Mouse (Mus musculus): Measurements from ENCODE around the gene Ubc. TPM values are rescaled to one million over a fixed set of nuclear protein-coding genes. Genes with fewer than 3 reads are reported as not detected.

The Ubc gene
- polyA plus RNA-seq, 1 experiment from 2014 or later, result 833 TPM

DNA sequence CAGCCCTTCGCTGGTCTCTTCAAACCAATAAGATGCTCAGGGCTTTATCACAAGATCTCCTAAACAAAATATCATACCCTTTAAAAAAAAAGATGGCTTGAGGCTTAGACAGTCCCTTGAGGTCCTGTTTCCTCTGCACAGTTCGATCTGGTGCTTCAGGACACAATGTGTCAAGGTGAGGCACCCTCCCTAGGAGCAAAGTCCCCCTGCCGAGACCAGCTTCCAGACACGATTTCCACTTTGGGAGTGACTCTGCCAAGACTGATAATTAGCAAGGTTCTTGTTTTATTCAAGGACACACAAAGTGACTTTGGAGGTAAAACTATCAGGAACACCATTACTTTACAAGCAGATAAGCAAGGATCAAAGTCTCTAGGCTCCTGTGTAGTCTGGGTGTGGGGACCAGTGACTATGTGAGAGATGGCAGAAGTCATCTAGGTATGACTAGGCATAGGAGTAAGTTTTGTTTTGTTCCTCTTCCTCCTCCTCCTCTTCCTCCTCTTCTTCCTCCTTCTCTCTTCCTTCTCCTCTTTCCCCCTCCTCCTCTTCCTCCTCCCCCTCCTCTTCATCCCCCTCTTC, 25.1 kb downstream of the Ubc start:
- H3K9ac ChIP-seq (ENCODE audit: low read depth, low read length), result no peak overlapping the region
- no peaks in the 10 kb centered on the region for H3K36me3 ChIP-seq (ENCODE audit: control insufficient read depth, insufficient read depth, low read length)
- no peak overlapping the region for H3K4me3 ChIP-seq (ENCODE audit: low read depth, low read length)
- H3K27me3 ChIP-seq (ENCODE audit: control insufficient read depth, insufficient read depth, low read length), result no peaks in the 10 kb centered on the region
- 57% methylated on average over 4 of the region's 4 CpGs for WGBS (ENCODE audit: insufficient replicate concordance)
- 0 out of 2 replicates have a peak, but pooled peaks cover 2% of the 10 kb centered on the region for H3K4me1 ChIP-seq (ENCODE audit: control insufficient read depth, insufficient read depth, low read length)
- peaks cover 2% of the 10 kb centered on the region; the same call in 1 of the 2 replicates for H3K9me3 ChIP-seq (replicated peaks; ENCODE audit: control insufficient read depth, low read length)
- no peak overlapping the region for H3K27ac ChIP-seq (ENCODE audit: low read depth, low read length)
- ATAC-seq (replicated peaks; ENCODE audit: insufficient number of reproducible peaks, low FRiP score, low TSS enrichment), result no peak
- H3K4me2 ChIP-seq, result no peak overlapping the region

DNA sequence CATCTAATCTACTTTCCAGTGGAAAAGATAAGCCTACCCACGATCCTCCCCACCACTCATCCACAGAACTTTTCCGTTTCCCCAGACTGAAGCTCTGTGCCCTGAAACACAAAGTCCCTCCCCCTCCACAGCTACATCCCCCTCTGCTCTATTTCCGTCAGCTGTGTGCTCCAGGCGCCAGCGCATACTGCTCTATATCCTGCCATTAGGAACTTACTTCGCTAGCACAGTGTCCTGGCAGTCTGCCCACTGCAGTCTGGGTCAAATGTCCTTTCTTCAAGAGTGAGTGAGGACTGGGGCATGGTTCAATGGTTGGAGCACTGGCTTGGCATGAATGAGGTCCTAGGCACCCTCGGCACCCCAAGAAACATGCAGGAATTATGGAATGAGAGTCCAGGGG, 26.1 kb downstream of the Ubc start:
- Histone ChIP-seq H3K27me3 (ENCODE audit: control insufficient read depth, insufficient read depth, low read length) (no peaks in the 10 kb centered on the region), H3K27ac (ENCODE audit: low read depth, low read length) (peak overlapping the region; percentile 46; the same call in 1 of the 2 replicates), H3K9ac (ENCODE audit: low read depth, low read length) (no peak overlapping the region), H3K4me2 (no peak overlapping the region), H3K9me3 (replicated peaks; ENCODE audit: control insufficient read depth, low read length) (peaks cover 2% of the 10 kb centered on the region; the same call in 1 of the 2 replicates), H3K4me1 (ENCODE audit: control insufficient read depth, insufficient read depth, low read length) (0 out of 2 replicates have a peak, but pooled peaks cover 2% of the 10 kb centered on the region), H3K4me3 (ENCODE audit: low read depth, low read length) (no peak overlapping the region), H3K36me3 (ENCODE audit: control insufficient read depth, insufficient read depth, low read length) (no peaks in the 10 kb centered on the region)
- 56% methylated on average over 7 of the region's 7 CpGs for WGBS (ENCODE audit: insufficient replicate concordance)
- no peak; the same call in 1 of the 2 replicates for ATAC-seq (replicated peaks; ENCODE audit: insufficient number of reproducible peaks, low FRiP score, low TSS enrichment)

DNA sequence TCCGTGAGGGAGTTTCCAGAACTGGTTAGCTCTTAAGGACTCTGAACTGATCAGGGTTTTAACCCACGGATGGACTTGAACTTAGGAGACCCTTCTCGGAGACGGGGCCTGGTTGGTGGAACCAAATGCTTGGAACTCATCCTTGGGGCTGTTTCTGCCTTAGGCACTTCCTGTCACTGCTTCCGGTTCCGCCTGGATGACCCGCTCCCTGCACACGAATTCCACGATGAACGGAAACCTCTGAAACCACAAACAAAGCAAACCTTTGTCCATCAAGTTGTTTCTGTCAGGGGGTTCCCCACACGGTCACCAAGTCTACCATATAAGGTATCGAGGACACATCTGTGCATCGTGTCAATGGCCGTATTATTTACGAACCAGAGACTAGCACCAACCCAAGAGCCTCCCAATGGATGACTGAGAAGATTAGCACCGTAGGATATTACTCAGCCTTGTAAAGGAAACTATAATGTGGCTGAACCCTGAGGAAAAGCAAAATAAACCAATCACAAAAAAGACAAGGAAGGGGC, 29.0 kb downstream of the Ubc start:
- ATAC-seq (replicated peaks; ENCODE audit: insufficient number of reproducible peaks, low FRiP score, low TSS enrichment), result no peak
- peaks cover 2% of the 10 kb centered on the region; the same call in 1 of the 2 replicates for H3K9me3 ChIP-seq (replicated peaks; ENCODE audit: control insufficient read depth, low read length)
- H3K27ac ChIP-seq (ENCODE audit: low read depth, low read length), result no peak overlapping the region
- no peaks in the 10 kb centered on the region for H3K27me3 ChIP-seq (ENCODE audit: control insufficient read depth, insufficient read depth, low read length)
- H3K4me2 ChIP-seq, result no peak overlapping the region
- H3K36me3 ChIP-seq (ENCODE audit: control insufficient read depth, insufficient read depth, low read length), result no peaks in the 10 kb centered on the region
- H3K9ac ChIP-seq (ENCODE audit: low read depth, low read length), result no peak overlapping the region
- H3K4me1 ChIP-seq (ENCODE audit: control insufficient read depth, insufficient read depth, low read length), result 0 out of 2 replicates have a peak, but pooled peaks cover 2% of the 10 kb centered on the region
- 74% methylated on average over 16 of the region's 16 CpGs for WGBS (ENCODE audit: insufficient replicate concordance)
- H3K4me3 ChIP-seq (ENCODE audit: low read depth, low read length), result no peak overlapping the region

DNA sequence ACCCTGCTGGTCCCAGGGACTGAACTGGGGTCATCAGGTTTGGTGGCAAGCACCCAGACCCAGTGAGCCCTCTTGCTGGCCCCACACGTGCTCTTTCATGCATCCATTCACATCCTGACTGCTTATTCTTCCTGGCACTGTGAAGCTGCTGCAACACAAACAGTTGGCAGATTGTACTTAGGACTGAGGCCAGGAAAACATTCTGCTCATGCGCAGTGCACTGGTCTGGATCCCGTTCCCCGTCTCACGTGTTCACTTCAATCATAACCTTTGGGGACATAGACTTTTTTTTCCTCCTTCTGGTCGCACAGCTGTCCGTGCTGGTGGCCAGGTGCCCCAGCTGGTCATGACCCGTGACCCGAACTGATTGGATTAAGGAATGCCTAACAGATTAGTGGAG, 29.4 kb downstream of the Ubc start:
- no peaks in the 10 kb centered on the region for H3K36me3 ChIP-seq (ENCODE audit: control insufficient read depth, insufficient read depth, low read length)
- H3K4me3 ChIP-seq (ENCODE audit: low read depth, low read length), result no peak overlapping the region
- H3K9ac ChIP-seq (ENCODE audit: low read depth, low read length), result no peak overlapping the region
- ATAC-seq (replicated peaks; ENCODE audit: insufficient number of reproducible peaks, low FRiP score, low TSS enrichment), result no peak
- H3K27me3 ChIP-seq (ENCODE audit: control insufficient read depth, insufficient read depth, low read length), result no peaks in the 10 kb centered on the region
- H3K9me3 ChIP-seq (replicated peaks; ENCODE audit: control insufficient read depth, low read length), result peaks cover 2% of the 10 kb centered on the region; the same call in 1 of the 2 replicates
- 0 out of 2 replicates have a peak, but pooled peaks cover 2% of the 10 kb centered on the region for H3K4me1 ChIP-seq (ENCODE audit: control insufficient read depth, insufficient read depth, low read length)
- H3K27ac ChIP-seq (ENCODE audit: low read depth, low read length), result no peak overlapping the region
- no peak overlapping the region for H3K4me2 ChIP-seq
- 73% methylated on average over 9 of the region's 9 CpGs for WGBS (ENCODE audit: insufficient replicate concordance)

DNA sequence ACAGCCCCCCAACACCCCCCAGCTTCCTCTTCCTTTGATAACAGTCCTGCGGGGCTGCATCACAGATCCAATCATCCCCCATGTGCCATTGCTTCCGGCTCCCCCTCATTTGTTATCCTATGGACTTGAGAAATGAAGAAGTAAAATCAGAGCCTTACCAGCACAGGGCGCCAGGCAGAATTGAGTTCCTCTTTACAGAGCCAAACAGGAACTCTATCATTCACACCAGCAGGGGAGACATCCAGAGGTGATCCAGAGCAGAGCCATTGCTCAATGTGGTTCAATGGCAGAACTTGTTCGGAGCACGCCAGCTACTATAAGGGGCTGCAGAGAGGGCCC, 31.8 kb downstream of the Ubc start:
- Histone ChIP-seq H3K4me3 (ENCODE audit: low read depth, low read length) (no peak overlapping the region), H3K9ac (ENCODE audit: low read depth, low read length) (no peak overlapping the region), H3K27ac (ENCODE audit: low read depth, low read length) (0 out of 2 replicates have a peak overlapping the region, but pooled peaks have one; percentile 41), H3K4me1 (ENCODE audit: control insufficient read depth, insufficient read depth, low read length) (no peaks in the 10 kb centered on the region), H3K9me3 (replicated peaks; ENCODE audit: control insufficient read depth, low read length) (no peaks in the 10 kb centered on the region), H3K36me3 (ENCODE audit: control insufficient read depth, insufficient read depth, low read length) (no peaks in the 10 kb centered on the region), H3K4me2 (peak overlapping the region; percentile 17; the same call in 1 of the 2 replicates), H3K27me3 (ENCODE audit: control insufficient read depth, insufficient read depth, low read length) (no peaks in the 10 kb centered on the region)
- ATAC-seq (replicated peaks; ENCODE audit: insufficient number of reproducible peaks, low FRiP score, low TSS enrichment), result no peak
- WGBS (ENCODE audit: insufficient replicate concordance), result 55% methylated on average over 5 of the region's 5 CpGs

DNA sequence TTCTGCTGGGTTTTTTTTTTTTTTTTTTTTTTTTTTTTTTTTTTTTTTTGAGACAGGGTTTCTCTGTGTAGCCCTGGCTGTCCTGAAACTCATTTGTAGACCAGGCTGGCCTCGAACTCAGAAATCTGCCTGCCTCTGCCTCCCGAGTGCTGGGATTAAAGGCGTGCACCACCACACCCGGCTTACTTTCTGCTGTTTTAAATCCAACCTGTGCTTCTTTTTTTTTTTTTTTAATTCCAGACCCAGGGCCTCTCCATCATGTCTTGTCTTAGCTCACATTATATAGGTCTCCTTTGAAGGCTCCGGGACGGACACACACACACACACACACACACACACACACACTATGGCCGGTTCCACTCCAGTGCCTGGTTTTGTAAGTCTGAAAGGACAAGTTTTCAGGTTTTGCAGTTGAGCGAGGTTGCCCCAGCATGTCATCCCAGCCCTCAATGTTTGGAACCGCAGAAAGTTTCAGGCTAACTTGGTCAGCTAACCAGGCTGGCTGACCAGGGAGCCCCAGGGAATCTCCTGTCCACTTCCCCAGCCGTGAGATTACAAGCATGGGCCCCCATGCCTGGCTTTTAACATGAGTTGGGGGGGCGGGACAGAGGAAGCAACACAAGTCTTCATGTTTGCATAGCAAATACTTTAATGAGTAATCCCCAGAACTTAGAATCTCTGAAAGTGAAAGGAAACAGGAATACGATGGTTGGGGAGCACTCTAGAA, 32.3 kb downstream of the Ubc start:
- Histone ChIP-seq H3K4me2 (peak overlapping the region; percentile 17; the same call in 1 of the 2 replicates), H3K27ac (ENCODE audit: low read depth, low read length) (0 out of 2 replicates have a peak overlapping the region, but pooled peaks have one; percentile 41), H3K27me3 (ENCODE audit: control insufficient read depth, insufficient read depth, low read length) (no peaks in the 10 kb centered on the region), H3K4me3 (ENCODE audit: low read depth, low read length) (no peak overlapping the region), H3K9me3 (replicated peaks; ENCODE audit: control insufficient read depth, low read length) (no peaks in the 10 kb centered on the region), H3K9ac (ENCODE audit: low read depth, low read length) (no peak overlapping the region), H3K36me3 (ENCODE audit: control insufficient read depth, insufficient read depth, low read length) (no peaks in the 10 kb centered on the region), H3K4me1 (ENCODE audit: control insufficient read depth, insufficient read depth, low read length) (no peaks in the 10 kb centered on the region)
- WGBS (ENCODE audit: insufficient replicate concordance), result 76% methylated on average over 12 of the region's 12 CpGs
- no peak for ATAC-seq (replicated peaks; ENCODE audit: insufficient number of reproducible peaks, low FRiP score, low TSS enrichment)

DNA sequence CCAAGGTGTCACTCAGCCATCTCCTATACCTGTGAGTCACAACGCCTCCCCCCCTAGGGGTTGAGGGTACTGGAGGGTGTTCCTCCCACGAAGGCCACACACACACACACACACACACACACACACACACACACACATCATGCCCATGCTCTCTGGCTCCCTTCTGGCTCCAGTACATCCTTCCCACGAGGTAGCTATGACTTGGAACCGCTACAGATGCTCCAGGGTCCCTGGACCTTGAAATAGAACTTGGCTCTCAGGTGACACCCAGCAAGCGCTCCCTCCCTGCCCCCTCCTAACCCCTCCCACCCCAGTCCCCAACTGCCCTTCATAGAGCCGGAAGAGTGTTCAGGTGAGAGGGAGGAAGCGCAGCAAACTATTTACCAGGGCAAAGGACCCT, 34.4 kb downstream of the Ubc start:
- Histone ChIP-seq H3K4me3 (ENCODE audit: low read depth, low read length) (no peak overlapping the region), H3K27me3 (ENCODE audit: control insufficient read depth, insufficient read depth, low read length) (no peaks in the 10 kb centered on the region), H3K4me1 (ENCODE audit: control insufficient read depth, insufficient read depth, low read length) (no peaks in the 10 kb centered on the region), H3K36me3 (ENCODE audit: control insufficient read depth, insufficient read depth, low read length) (no peaks in the 10 kb centered on the region), H3K9me3 (replicated peaks; ENCODE audit: control insufficient read depth, low read length) (no peaks in the 10 kb centered on the region), H3K9ac (ENCODE audit: low read depth, low read length) (no peak overlapping the region), H3K27ac (ENCODE audit: low read depth, low read length) (no peak overlapping the region), H3K4me2 (no peak overlapping the region)
- ATAC-seq (replicated peaks; ENCODE audit: insufficient number of reproducible peaks, low FRiP score, low TSS enrichment), result no peak
- 31% methylated on average over 7 of the region's 7 CpGs for WGBS (ENCODE audit: insufficient replicate concordance)

DNA sequence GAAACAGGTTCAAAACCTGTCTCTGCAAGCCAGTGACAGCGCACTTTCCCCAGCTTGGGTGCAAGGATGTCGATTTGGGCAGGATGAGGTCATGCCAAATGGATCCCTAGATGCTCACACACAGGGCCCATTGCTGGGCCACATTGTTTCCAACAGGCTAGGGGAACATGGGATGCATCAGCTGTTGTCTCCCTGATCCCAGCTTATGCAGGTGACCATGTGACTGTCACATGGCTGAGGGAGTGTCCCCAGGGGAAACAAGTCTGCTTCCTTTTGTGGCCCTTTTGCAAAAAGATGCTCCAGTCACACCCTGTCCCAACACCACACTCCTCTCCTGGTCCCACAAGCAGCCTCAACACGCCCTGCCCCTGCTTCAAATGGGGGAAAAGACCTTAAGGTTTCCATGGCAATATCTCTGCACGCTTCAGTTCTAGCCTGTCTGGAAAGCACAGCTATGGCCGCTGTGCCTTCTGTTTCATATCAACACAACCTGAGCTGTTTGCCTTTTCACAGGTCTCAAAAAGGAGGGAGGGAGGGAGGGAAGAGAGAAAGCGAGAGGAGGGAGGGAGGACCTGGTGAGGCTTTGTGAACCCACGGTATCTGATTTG, 35.0 kb downstream of the Ubc start:
- ATAC-seq (replicated peaks; ENCODE audit: insufficient number of reproducible peaks, low FRiP score, low TSS enrichment), result no peak
- Histone ChIP-seq H3K27ac (ENCODE audit: low read depth, low read length) (no peak overlapping the region), H3K9ac (ENCODE audit: low read depth, low read length) (no peak overlapping the region), H3K4me1 (ENCODE audit: control insufficient read depth, insufficient read depth, low read length) (no peaks in the 10 kb centered on the region), H3K36me3 (ENCODE audit: control insufficient read depth, insufficient read depth, low read length) (no peaks in the 10 kb centered on the region), H3K9me3 (replicated peaks; ENCODE audit: control insufficient read depth, low read length) (no peaks in the 10 kb centered on the region), H3K4me3 (ENCODE audit: low read depth, low read length) (no peak overlapping the region), H3K4me2 (no peak overlapping the region), H3K27me3 (ENCODE audit: control insufficient read depth, insufficient read depth, low read length) (no peaks in the 10 kb centered on the region)
- 45% methylated on average over 7 of the region's 7 CpGs for WGBS (ENCODE audit: insufficient replicate concordance)
